Mouse (Mus musculus): ENCODE measurements around the gene Cldn14. TPM values are rescaled to one million over a fixed set of nuclear protein-coding genes. Genes with fewer than 3 reads are reported as not detected.

Gene Cldn14
- polyA plus RNA-seq, 1 experiment = not detected

DNA sequence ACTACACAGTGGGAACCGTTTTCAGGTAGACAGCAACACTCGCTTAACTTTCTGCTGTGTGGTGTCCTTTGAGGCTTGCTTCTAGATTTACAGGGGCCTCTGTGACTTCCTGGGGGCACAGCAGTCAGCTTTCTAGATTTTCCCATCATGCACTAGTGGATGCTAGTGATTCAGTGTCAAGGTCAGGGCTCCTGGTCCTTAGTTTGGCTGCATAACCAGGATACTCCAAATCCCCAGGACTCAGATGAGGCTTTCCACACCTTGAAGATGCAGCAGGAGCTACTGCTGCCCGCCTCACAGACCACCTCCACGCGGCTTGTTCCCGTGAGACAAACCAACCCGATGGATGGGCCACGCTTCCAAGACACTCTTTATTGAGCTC is 90.0 kb downstream of the Cldn14 start:
- no peak overlapping the region for H3K27ac ChIP-seq (ENCODE audit: insufficient read depth, low read length)
- 0 out of 2 replicates have a peak, but pooled peaks cover 2% of the 10 kb centered on the region for H3K4me1 ChIP-seq (ENCODE audit: control insufficient read depth, insufficient read depth, low read length)
- no peak overlapping the region for H3K4me3 ChIP-seq (ENCODE audit: insufficient read depth, low read length)
- TF ChIP-seq CTCF (IDR thresholded peaks at IDR 0.05; ENCODE audit: borderline replicate concordance, insufficient read depth, low read length) = no peak
- no peak for TF ChIP-seq POLR2A (IDR thresholded peaks at IDR 0.05; ENCODE audit: low read depth, low read length)

DNA sequence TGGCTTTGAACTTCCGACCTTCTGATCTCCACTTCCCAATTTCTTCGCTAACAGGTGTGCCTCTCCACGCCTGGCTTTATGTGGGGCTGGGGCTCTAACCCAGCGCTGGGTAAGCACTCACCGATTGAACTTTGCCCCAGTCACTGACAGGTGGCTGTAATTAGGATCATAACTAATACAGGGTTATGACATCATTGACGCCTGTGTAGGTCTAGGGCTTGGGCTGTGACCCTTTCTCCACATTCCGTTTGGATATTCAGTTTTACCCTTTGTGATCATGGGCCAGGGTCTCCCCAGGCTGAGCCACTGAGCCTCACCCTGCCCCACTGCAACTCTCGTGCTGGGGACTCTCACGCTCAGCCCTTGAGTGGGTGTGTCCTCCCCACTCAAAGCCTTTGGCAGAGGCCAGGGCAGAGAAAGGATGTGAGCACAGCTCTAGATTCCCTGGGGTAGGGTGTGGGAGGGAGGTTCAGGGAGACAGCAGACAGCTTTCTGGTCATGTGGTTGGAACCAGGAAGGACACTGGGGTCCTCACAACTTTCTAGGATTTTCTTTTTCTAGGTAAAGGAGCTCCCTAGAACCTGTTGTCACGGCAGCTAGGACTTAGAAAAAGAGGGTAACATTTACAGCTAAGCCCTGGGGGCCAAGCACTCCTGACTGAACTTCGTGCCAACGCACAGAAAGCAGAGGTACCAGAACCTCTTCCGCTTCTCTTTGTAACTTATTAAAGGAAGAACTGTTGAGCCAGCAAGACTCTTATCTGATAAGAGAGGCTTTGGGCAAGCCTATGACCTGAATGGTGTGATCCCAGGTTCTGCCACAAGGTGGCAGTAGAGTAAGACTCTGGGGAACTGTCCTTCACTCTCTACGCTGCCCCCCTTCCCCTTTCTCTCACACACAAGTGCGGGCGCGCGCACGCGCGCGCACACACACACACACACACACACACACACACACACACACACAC is 90.6 kb downstream of the Cldn14 start:
- H3K4me1 ChIP-seq (ENCODE audit: control insufficient read depth, insufficient read depth, low read length) = 0 out of 2 replicates have a peak, but pooled peaks cover 2% of the 10 kb centered on the region
- no peak overlapping the region for H3K4me3 ChIP-seq (ENCODE audit: insufficient read depth, low read length)
- H3K27ac ChIP-seq (ENCODE audit: insufficient read depth, low read length) = no peak overlapping the region
- TF ChIP-seq POLR2A (IDR thresholded peaks at IDR 0.05; ENCODE audit: low read depth, low read length) (no peak), CTCF (IDR thresholded peaks at IDR 0.05; ENCODE audit: borderline replicate concordance, insufficient read depth, low read length) (peak; percentile 34)

DNA sequence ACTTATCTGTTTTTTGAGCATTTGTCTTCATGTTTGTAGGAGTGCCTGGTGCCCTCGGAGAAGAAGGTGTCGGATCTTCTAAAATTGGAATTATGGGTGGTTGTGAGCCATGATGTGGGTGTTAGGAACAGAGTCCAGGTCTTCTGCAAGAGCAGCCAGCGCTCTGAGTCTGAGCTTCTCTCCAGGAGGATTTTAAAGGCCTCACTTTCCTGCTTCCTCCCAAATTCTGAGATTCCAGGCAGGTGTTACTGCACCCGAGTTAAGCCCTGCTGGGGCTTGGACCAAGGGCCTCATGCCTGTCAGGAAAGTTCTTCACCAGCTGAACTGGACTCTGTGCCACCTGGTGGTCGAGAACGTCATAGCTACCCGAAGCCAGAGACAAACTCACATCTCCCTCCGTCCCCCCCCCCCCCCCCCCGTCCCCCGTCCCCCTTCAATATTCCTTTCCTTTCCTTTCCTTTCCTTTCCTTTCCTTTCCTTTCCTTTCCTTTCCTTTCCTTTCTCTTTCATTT is 93.2 kb downstream of the Cldn14 start:
- Histone ChIP-seq H3K4me3 (ENCODE audit: insufficient read depth, low read length) (no peak overlapping the region), H3K4me1 (ENCODE audit: control insufficient read depth, insufficient read depth, low read length) (0 out of 2 replicates have a peak, but pooled peaks cover 2% of the 10 kb centered on the region), H3K27ac (ENCODE audit: insufficient read depth, low read length) (no peak overlapping the region)
- TF ChIP-seq POLR2A (IDR thresholded peaks at IDR 0.05; ENCODE audit: low read depth, low read length) = no peak
- peak; percentile 44; the same call in 1 of the 2 replicates for TF ChIP-seq CTCF (IDR thresholded peaks at IDR 0.05; ENCODE audit: borderline replicate concordance, insufficient read depth, low read length)

DNA sequence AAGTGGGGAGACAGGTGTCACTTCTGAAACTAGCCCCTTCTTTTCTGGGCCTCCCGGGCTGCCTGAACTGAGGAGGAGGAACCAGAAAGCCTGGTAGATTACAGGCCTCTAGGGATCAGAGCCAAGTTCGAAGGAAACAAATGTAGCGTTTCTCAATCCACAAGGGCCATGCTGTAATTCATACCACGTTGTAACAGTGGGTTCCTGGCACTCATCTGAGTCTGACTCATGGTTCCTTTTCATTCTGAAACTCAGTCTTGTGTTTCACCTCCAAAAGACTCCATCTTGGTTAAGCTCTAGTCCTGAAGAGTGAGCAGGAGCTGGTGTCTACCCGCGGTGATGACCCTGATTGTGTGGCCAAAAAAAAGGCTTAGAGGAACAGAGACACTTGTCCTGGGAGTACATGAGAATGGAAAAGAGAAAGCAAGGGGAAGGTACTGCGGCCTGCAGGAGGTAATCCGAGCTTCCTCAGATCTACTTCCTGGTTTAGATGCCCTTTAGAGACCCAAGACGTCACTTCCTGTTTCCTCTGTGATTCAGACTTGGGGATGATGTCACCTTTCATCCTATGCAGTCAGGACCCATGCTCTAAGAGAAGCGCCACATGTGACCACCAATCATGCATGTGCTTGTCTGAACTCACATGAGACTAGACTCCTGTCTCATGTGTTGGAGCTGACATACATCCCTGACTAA is 94.6 kb downstream of the Cldn14 start:
- Histone ChIP-seq H3K4me3 (ENCODE audit: insufficient read depth, low read length) (no peak overlapping the region), H3K27ac (ENCODE audit: insufficient read depth, low read length) (peak overlapping the region; percentile 87), H3K4me1 (ENCODE audit: control insufficient read depth, insufficient read depth, low read length) (0 out of 2 replicates have a peak, but pooled peaks cover 2% of the 10 kb centered on the region)
- TF ChIP-seq POLR2A (IDR thresholded peaks at IDR 0.05; ENCODE audit: low read depth, low read length) (no peak), CTCF (IDR thresholded peaks at IDR 0.05; ENCODE audit: borderline replicate concordance, insufficient read depth, low read length) (no peak)

DNA sequence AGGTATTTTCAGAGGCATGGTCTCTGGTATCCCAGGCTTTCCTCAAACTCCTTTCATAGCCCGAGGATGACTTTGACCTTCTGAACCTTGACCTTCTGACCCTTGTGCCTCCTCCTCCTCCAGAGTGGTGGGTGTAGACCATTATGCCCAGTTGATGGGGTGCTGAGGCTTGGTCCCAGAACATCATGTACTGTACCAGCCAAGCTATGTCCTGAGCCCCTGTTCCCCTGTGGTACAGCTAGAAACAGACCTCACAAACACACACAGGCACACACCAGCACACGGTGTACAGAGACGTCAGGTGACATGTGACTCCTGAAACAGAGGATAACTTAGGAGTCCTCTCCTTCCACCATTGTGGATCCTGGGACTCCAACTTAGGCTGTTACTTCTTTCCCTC is 95.8 kb downstream of the Cldn14 start:
- Histone ChIP-seq H3K27ac (ENCODE audit: insufficient read depth, low read length) (no peak overlapping the region), H3K4me3 (ENCODE audit: insufficient read depth, low read length) (no peak overlapping the region), H3K4me1 (ENCODE audit: control insufficient read depth, insufficient read depth, low read length) (0 out of 2 replicates have a peak, but pooled peaks cover 2% of the 10 kb centered on the region)
- TF ChIP-seq CTCF (IDR thresholded peaks at IDR 0.05; ENCODE audit: borderline replicate concordance, insufficient read depth, low read length) = no peak
- no peak for TF ChIP-seq POLR2A (IDR thresholded peaks at IDR 0.05; ENCODE audit: low read depth, low read length)

DNA sequence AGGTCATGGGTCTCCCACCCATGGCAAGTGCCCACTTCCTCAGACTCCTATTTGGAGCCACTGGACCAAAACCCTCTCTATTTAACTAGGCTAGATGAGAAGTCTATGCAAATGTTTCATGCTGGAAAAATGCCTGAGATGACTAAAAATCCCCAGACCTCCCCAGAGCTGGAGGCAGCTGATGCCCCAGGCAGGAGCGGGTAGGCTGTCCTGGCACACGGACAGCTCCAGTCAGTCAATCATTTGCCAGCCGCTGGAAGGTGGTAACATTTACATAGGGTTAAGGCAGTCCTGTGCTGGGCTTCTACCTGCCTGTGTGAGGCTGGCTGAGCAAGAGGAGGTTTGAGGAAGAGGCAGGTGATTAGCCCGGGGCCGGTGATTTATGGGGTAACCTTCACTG is 96.5 kb downstream of the Cldn14 start:
- no peak overlapping the region for H3K4me3 ChIP-seq (ENCODE audit: insufficient read depth, low read length)
- no peak for TF ChIP-seq POLR2A (IDR thresholded peaks at IDR 0.05; ENCODE audit: low read depth, low read length)
- TF ChIP-seq CTCF (IDR thresholded peaks at IDR 0.05; ENCODE audit: borderline replicate concordance, insufficient read depth, low read length) = no peak
- H3K27ac ChIP-seq (ENCODE audit: insufficient read depth, low read length) = 0 out of 2 replicates have a peak overlapping the region, but pooled peaks have one; percentile 28
- H3K4me1 ChIP-seq (ENCODE audit: control insufficient read depth, insufficient read depth, low read length) = 0 out of 2 replicates have a peak, but pooled peaks cover 2% of the 10 kb centered on the region

DNA sequence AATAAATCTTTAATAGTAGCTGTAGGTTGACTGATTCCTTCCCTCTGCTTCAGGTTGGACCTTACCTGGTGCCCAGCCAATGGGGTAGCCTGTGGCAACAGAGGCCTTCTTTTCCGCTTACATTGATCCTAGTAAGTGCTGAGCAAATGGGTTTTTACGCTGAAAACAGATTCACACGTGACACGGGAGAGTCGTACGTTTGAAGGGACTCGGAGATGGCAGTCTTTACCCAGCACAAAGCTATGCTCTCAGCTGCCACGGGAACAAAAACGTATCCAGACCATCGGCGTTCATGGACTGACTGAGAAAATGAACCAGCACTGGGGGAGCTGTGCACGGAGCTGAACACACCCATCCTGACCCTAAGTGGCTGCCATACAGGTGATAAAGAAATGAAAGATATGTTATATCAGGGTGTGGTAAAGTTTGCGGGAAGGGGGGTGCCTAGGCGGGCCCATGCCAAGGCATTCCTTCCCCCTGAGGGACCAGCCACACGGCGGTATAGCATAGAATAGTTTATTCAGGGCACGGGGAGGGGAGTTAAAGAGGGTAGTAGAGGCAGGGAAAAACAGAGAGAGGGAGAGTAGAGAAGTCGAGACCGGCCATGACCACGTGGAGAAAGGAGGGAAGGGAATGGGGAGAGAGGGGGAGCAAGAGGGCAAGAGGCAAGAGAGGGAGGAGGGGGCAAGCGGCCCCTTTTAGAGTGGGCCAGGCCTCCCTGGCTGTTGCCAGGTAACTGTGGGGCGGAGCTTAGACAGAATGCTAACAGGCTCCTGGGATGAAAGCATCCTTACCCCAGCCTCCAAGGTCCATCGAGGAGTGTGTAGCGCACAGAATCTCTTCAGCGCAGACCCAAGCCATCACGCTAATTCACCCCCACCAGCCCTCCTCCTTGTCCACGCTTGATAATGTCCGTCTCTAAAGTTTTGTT is 97.6 kb downstream of the Cldn14 start:
- no peak for TF ChIP-seq POLR2A (IDR thresholded peaks at IDR 0.05; ENCODE audit: low read depth, low read length)
- TF ChIP-seq CTCF (IDR thresholded peaks at IDR 0.05; ENCODE audit: borderline replicate concordance, insufficient read depth, low read length) = no peak
- Histone ChIP-seq H3K27ac (ENCODE audit: insufficient read depth, low read length) (no peak overlapping the region), H3K4me1 (ENCODE audit: control insufficient read depth, insufficient read depth, low read length) (0 out of 2 replicates have a peak, but pooled peaks cover 4% of the 10 kb centered on the region), H3K4me3 (ENCODE audit: insufficient read depth, low read length) (no peak overlapping the region)

DNA sequence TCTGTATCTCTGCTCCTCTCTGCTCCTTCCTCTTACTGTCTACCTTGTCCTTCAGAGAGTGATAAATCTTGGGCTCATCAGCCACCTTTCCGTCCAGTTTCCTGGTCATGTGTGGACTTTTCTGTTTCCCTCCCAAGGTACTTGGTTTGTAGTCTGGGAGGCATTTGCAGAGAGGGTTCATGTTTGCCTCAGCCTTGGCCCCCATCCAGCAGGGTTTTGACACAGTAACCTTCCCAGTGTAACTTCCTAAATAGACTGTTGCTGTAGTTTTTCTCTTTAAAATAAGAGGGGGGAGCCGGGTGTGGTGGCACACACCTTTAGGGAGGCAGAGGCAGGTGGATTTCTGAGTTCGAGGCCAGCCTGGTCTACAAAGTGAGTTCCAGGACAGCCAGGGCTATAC is 98.7 kb downstream of the Cldn14 start:
- TF ChIP-seq CTCF (IDR thresholded peaks at IDR 0.05; ENCODE audit: borderline replicate concordance, insufficient read depth, low read length) (no peak), POLR2A (IDR thresholded peaks at IDR 0.05; ENCODE audit: low read depth, low read length) (no peak)
- no peak overlapping the region for H3K27ac ChIP-seq (ENCODE audit: insufficient read depth, low read length)

More for the DNA sequence above, 98.7 kb downstream of the Cldn14 start:
- no peak overlapping the region for H3K4me3 ChIP-seq (ENCODE audit: insufficient read depth, low read length)
- H3K4me1 ChIP-seq (ENCODE audit: control insufficient read depth, insufficient read depth, low read length) = 0 out of 2 replicates have a peak, but pooled peaks cover 4% of the 10 kb centered on the region
